Mouse (Mus musculus): ENCODE measurements around the gene Ccdc162.

GRCm38 (mm10) chr10:41582901-41583361, 133.5 kb downstream of the Ccdc162 start:
- TF ChIP-seq HCFC1 (IDR thresholded peaks at IDR 0.05; ENCODE audit: borderline replicate concordance, insufficient read depth, low read length) (no peak), ZC3H11A (IDR thresholded peaks at IDR 0.05; ENCODE audit: borderline replicate concordance, low read depth, low read length) (no peak)

Data from ES-E14 (cell line).